ENCODE assay signal across 18 mouse cellular contexts in the genomic region with DNA sequence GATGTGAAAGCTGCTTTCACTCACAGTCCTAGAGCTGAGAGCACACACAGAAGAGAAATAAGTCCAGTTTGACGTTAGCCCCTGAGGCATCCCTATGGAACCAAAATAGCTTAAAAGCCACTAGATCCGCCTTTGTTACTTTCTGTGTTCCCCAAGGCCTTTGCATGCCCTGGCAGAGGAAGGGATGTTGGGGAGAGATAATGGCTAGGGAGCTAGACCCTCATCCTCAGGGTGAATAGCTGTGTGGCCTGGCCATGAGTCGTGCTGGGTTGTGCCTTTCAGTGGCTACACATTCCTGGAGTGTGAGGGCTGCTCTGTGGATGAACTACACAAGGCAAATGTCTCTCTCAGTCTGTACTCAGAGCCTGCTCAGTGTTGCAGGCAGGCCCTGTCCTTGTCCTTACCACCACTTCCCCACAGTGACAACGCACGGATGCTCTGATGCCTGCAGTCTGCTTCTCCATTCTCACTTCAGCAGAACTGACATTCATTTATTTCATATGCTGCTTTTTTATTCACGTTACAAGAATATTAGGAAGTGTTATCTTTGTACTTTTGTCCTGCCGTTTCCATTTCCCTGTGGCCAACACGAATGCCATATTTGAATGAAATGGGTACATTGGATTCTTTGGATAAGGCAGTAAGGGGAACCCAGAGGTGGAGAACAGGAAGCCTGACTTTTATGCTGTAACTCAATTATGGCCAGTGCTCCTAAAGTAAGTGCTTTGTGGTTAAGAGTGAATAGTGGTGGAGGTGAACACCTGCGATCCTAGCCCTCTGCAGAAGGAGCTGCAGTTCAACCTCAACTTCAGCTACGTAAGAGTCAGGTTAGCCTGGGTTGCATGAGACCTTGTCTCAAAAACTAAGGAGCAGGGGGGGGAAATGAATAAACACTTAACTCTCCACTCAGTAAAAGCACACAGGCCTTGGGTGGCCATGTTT. TPM values are rescaled to one million over a fixed set of nuclear protein-coding genes. Genes with fewer than 3 reads are reported as not detected.
DNase-seq lines count a peak whose midpoint lies in the region; ATAC-seq and TF ChIP-seq lines count a peak whose summit lies in the region.
"Had no signal": no experiment of that assay in that cellular context is flagged by ENCODE, and none has a peak within 500 bp of the region (broad histone marks: within the 10 kb centered on the region; RNA-seq: fewer than 3 reads in every experiment).

No protein-coding gene starts in this region.

- no peak overlapping the region for H3K9ac ChIP-seq in lung, postnatal 0 days (replicated peaks; ENCODE audit: low read depth)
- no peak overlapping the region for H3K9ac ChIP-seq in kidney, embryonic 14.5 days (ENCODE audit: low read depth, low read length)
- H3K9ac ChIP-seq: forebrain, embryonic 12.5 days; heart, embryonic 15.5 days had no signal

- no peak for ATAC-seq in lung, postnatal 0 days
- ATAC-seq in kidney, embryonic 14.5 days (ENCODE audit: low FRiP score, low TSS enrichment): no peak
- ATAC-seq: hindbrain, postnatal 0 days; midbrain, embryonic 16.5 days; Patski had no signal

- 72% methylated on average over 10 of the region's 10 CpGs for WGBS in lung, postnatal 0 days
- 82% methylated on average over 10 of the region's 10 CpGs for WGBS in kidney, embryonic 14.5 days

- no peak overlapping the region for H3K27ac ChIP-seq in lung, postnatal 0 days (ENCODE audit: low read length)
- no peak overlapping the region for H3K27ac ChIP-seq in kidney, embryonic 14.5 days (ENCODE audit: low read depth, low read length)
- H3K27ac ChIP-seq: forebrain, embryonic 12.5 days; heart, embryonic 15.5 days; hindbrain, postnatal 0 days; limb, embryonic 10.5 days; macrophage had no signal

- no peaks in the 10 kb centered on the region for H3K9me3 ChIP-seq in lung, postnatal 0 days (ENCODE audit: low read length)
- H3K9me3 ChIP-seq in megakaryocyte, embryonic 14.5 days: no peaks in the 10 kb centered on the region
- no peaks in the 10 kb centered on the region for H3K9me3 ChIP-seq in kidney, embryonic 14.5 days (ENCODE audit: control insufficient read depth, low read length)
- H3K9me3 ChIP-seq: forebrain, embryonic 12.5 days; heart, embryonic 15.5 days; limb, embryonic 10.5 days had no signal

- no peak overlapping the region for H3K4me3 ChIP-seq in lung, postnatal 0 days (ENCODE audit: low read depth, low read length)
- H3K4me3 ChIP-seq in megakaryocyte, embryonic 14.5 days (replicated peaks): peak overlapping the region; percentile 87
- no peak overlapping the region for H3K4me3 ChIP-seq in kidney, embryonic 14.5 days (ENCODE audit: low read length)
- H3K4me3 ChIP-seq: forebrain, embryonic 12.5 days; heart, embryonic 15.5 days; limb, embryonic 10.5 days had no signal

- H3K4me1 ChIP-seq in lung, postnatal 0 days (ENCODE audit: insufficient read depth, low read depth, low read length): peaks cover 12% of the 10 kb centered on the region
- peaks cover 100% of the 10 kb centered on the region for H3K4me1 ChIP-seq in megakaryocyte, embryonic 14.5 days
- peaks cover 12% of the 10 kb centered on the region for H3K4me1 ChIP-seq in kidney, embryonic 14.5 days (ENCODE audit: control insufficient read depth, insufficient read depth, low read length)

- DNase-seq in lung, postnatal 0 days (ENCODE audit: low spot score): peak; percentile 32
- DNase-seq in lung, postnatal 36 days: no peak
- DNase-seq in NIH3T3 (ENCODE audit: low read depth): peak; percentile 34
- DNase-seq in thymus, postnatal 4 days: peak; percentile 45
- no peak for DNase-seq in adrenal gland, postnatal 36 days
- DNase-seq: cerebellum, adult 18-20 months; kidney, adult 2 months; kidney, postnatal 4 days had no signal

- no peak for TF ChIP-seq CTCF in lung, postnatal 0 days (IDR thresholded peaks at IDR 0.05)

- H3K36me3 ChIP-seq in lung, postnatal 0 days (ENCODE audit: insufficient read depth, low read length): peaks cover 22% of the 10 kb centered on the region; the same call in 1 of the 2 replicates
- peaks cover 95% of the 10 kb centered on the region for H3K36me3 ChIP-seq in megakaryocyte, embryonic 14.5 days (replicated peaks; ENCODE audit: low read length)
- peaks cover 98% of the 10 kb centered on the region for H3K36me3 ChIP-seq in kidney, embryonic 14.5 days (ENCODE audit: control insufficient read depth, insufficient read depth, low read length)

- TF ChIP-seq EP300 in lung, postnatal 0 days (IDR thresholded peaks at IDR 0.05): no peak

- no peaks in the 10 kb centered on the region for H3K27me3 ChIP-seq in lung, postnatal 0 days (replicated peaks; ENCODE audit: insufficient read depth, low read length)
- H3K27me3 ChIP-seq in megakaryocyte, embryonic 14.5 days (replicated peaks): no peaks in the 10 kb centered on the region
- H3K27me3 ChIP-seq in kidney, embryonic 14.5 days (ENCODE audit: control insufficient read depth, insufficient read depth, low read length): no peaks in the 10 kb centered on the region
- H3K27me3 ChIP-seq: CH12.LX; forebrain, embryonic 12.5 days; heart, embryonic 15.5 days; Patski had no signal

- no peak overlapping the region for H3K4me2 ChIP-seq in lung, postnatal 0 days (replicated peaks; ENCODE audit: low read depth, low read length)
- H3K4me2 ChIP-seq in kidney, embryonic 14.5 days (replicated peaks; ENCODE audit: low read depth, low read length): no peak overlapping the region
- H3K4me2 ChIP-seq: forebrain, embryonic 12.5 days; heart, embryonic 15.5 days had no signal

RNA-seq across cellular contexts. Expression of gene Patz1, which starts 9.5 kb away (rescaled TPM):
- 22.9 and 23.2 TPM in 2 replicates for polyA plus RNA-seq in lung, postnatal 0 days (2015; fragmentation: Nextera tagmentation; extraction: Ambion mirVana)
- polyA plus RNA-seq in megakaryocyte, embryonic 14.5 days (2012; ENCODE audit: insufficient read depth, low replicate concordance): 79.0 and 88.1 TPM in 2 replicates
- total RNA-seq in adrenal gland, postnatal 36 days (2021): 10 to 100 TPM; 25.5 to 37.1 TPM
- polyA plus RNA-seq in kidney, embryonic 14.5 days (2014; fragmentation: Nextera tagmentation; extraction: Ambion mirVana): 55.9 and 76.6 TPM in 2 replicates

RNA-seq across cellular contexts. Expression of gene Drg1, which starts 31.9 kb away (rescaled TPM):
- polyA plus RNA-seq in lung, postnatal 0 days (2015; fragmentation: Nextera tagmentation; extraction: Ambion mirVana): 132 and 141 TPM in 2 replicates
- 55.7 TPM in 1 of 2 replicates, not detected in the other for polyA plus RNA-seq in megakaryocyte, embryonic 14.5 days (2012; ENCODE audit: insufficient read depth, low replicate concordance)
- 100 to 1,000 TPM; 100 to 113 TPM for total RNA-seq in adrenal gland, postnatal 36 days (2021)
- polyA plus RNA-seq in kidney, embryonic 14.5 days (2014; fragmentation: Nextera tagmentation; extraction: Ambion mirVana): 225 and 249 TPM in 2 replicates

RNA-seq across cellular contexts. Expression of gene Pik3ip1, which starts 32.1 kb away (rescaled TPM):
- polyA plus RNA-seq in lung, postnatal 0 days (2015; fragmentation: Nextera tagmentation; extraction: Ambion mirVana): 22.7 and 25.5 TPM in 2 replicates
- polyA plus RNA-seq in megakaryocyte, embryonic 14.5 days (2012; ENCODE audit: insufficient read depth, low replicate concordance): 17.8 and 33.7 TPM in 2 replicates
- 10 to 100 TPM in 1 of 2 experiments, 1 to 10 TPM in 1; 8.0 to 12.7 TPM for total RNA-seq in adrenal gland, postnatal 36 days (2021)
- 7.0 and 7.8 TPM in 2 replicates for polyA plus RNA-seq in kidney, embryonic 14.5 days (2014; fragmentation: Nextera tagmentation; extraction: Ambion mirVana)

Comparison
In these comparisons a context has a peak if more than half of its experiments do, and no peak if none do; other contexts are left out.
1. DNase-seq: peak in lung, postnatal 0 days (single experiment), NIH3T3 (single experiment) and thymus, postnatal 4 days (single experiment); none in lung, postnatal 36 days (single experiment) and adrenal gland, postnatal 36 days (0 of 2).